Mouse (Mus musculus) spleen, adult 2 months (tissue): ENCODE data around the gene Sh3gl2. TPM values are rescaled to one million over a fixed set of nuclear protein-coding genes. Genes with fewer than 3 reads are reported as not detected.

Experiments
- DNase-seq, 2 experiments: peaks; one replicate each; pipeline versions ENCODE4 v3.0.0 to v3.0.0-alpha.2; 2012 to 2021; ENCODE audit warnings: low spot score in 2 of 2, low read depth in 1 of 2
- H3K27ac ChIP-seq: fragments of 200-500 bp; 2 replicates; pipeline ENCODE4 v1.5.1; 2012; ENCODE audit warnings: low read length, inconsistent platforms; ENCODE audit not compliant: insufficient read depth
- H3K27me3 ChIP-seq: fragments of 200-500 bp; 2 replicates; pipeline ENCODE4 v1.6.1; 2012; ENCODE audit warnings: mild to moderate bottlenecking, moderate library complexity, low read length, inconsistent platforms; ENCODE audit not compliant: control insufficient read depth, insufficient read depth
- H3K36me3 ChIP-seq: fragments of 200-500 bp; 2 replicates; pipeline ENCODE4 v1.6.1; 2012; ENCODE audit warnings: mild to moderate bottlenecking, low read length, inconsistent platforms; ENCODE audit not compliant: control insufficient read depth, insufficient read depth
- H3K4me1 ChIP-seq: fragments of 200-500 bp; 2 replicates; pipeline ENCODE4 v1.6.1; 2011; ENCODE audit warnings: inconsistent platforms; ENCODE audit not compliant: control insufficient read depth, insufficient read depth, insufficient read length
- H3K4me3 ChIP-seq: fragments of 200-500 bp; 2 replicates; pipeline ENCODE4 v1.5.1; 2011; ENCODE audit warnings: mild to moderate bottlenecking, inconsistent platforms; ENCODE audit not compliant: insufficient read depth, insufficient read length; ENCODE audit errors: extremely low read depth
- CTCF ChIP-seq: fragments of 200-500 bp; IDR thresholded peaks from 2 replicates; pipeline ENCODE4 v1.5.1; 2011; ENCODE audit warnings: mild to moderate bottlenecking, inconsistent platforms; ENCODE audit not compliant: insufficient read depth, insufficient read length, insufficient replicate concordance; ENCODE audit errors: extremely low read depth
- POLR2A ChIP-seq: fragments of 200-500 bp; IDR thresholded peaks from 2 replicates; pipeline ENCODE4 v1.6.1; 2011; ENCODE audit warnings: low read depth, low read length, inconsistent platforms
- WGBS: fragments of 180-500 bp; shearing (Covaris S2); methylation state at CpG from one replicate; pipeline ENCODE4 v1.1.7; 2018; 5-methylcytosine and 5-hydroxymethylcytosine counted together
- polyA plus RNA-seq: library from polyadenylated mRNA; depleted of rRNA; stranded (reverse); fragments of >200 nt; gene quantifications from 2 replicates; pipeline ENCODE4 v1.2.3, GENCODE M21; 2012

Gene Sh3gl2
- polyA plus RNA-seq, 1 experiment, result 0.12 TPM

- H3K27me3 ChIP-seq, result no peaks in the 10 kb centered on the region
- TF ChIP-seq POLR2A (no peak), CTCF (no peak)
- no peak overlapping the region for H3K27ac ChIP-seq
- DNase-seq, result no peak
- no peaks in the 10 kb centered on the region for H3K36me3 ChIP-seq
- H3K4me3 ChIP-seq, result no peak overlapping the region
- no peaks in the 10 kb centered on the region for H3K4me1 ChIP-seq
- 82% methylated on average over 3 of the region's 3 CpGs for WGBS
These were observed 414.3 kb downstream of the Sh3gl2 start for GRCm38 (mm10) chr4:85619261-85619660.

GRCm38 (mm10) chr4:85629381-85629780 is 424.5 kb downstream of the Sh3gl2 start:
- H3K4me3 ChIP-seq, result no peak overlapping the region
- no peak for DNase-seq
- TF ChIP-seq POLR2A, result no peak
- TF ChIP-seq CTCF, result no peak
- H3K27ac ChIP-seq, result no peak overlapping the region
- no peaks in the 10 kb centered on the region for H3K27me3 ChIP-seq
- no peaks in the 10 kb centered on the region for H3K4me1 ChIP-seq
- no peaks in the 10 kb centered on the region for H3K36me3 ChIP-seq
- 89% methylated on average over 7 of the region's 7 CpGs for WGBS

- no peaks in the 10 kb centered on the region for H3K4me1 ChIP-seq
- WGBS, result 87% methylated on average over 5 of the region's 5 CpGs
- TF ChIP-seq POLR2A (no peak), CTCF (no peak)
- no peaks in the 10 kb centered on the region for H3K27me3 ChIP-seq
- DNase-seq, result no peak
- no peaks in the 10 kb centered on the region for H3K36me3 ChIP-seq
- no peak overlapping the region for H3K27ac ChIP-seq
- no peak overlapping the region for H3K4me3 ChIP-seq
These were observed 464.3 kb downstream of the Sh3gl2 start for GRCm38 (mm10) chr4:85669271-85669670.

- DNase-seq, result no peak
- H3K4me1 ChIP-seq, result no peaks in the 10 kb centered on the region
- WGBS, result 5% methylated on average over 1 of the region's 1 CpGs
- no peak overlapping the region for H3K27ac ChIP-seq
- no peaks in the 10 kb centered on the region for H3K36me3 ChIP-seq
- TF ChIP-seq CTCF (no peak), POLR2A (no peak)
- no peaks in the 10 kb centered on the region for H3K27me3 ChIP-seq
- H3K4me3 ChIP-seq, result no peak overlapping the region
These were observed 464.8 kb downstream of the Sh3gl2 start for GRCm38 (mm10) chr4:85669735-85670134.

GRCm38 (mm10) chr4:85672290-85672689 is 467.4 kb downstream of the Sh3gl2 start:
- WGBS, result 56% methylated on average over 4 of the region's 4 CpGs

GRCm38 (mm10) chr4:85677621-85678020 is 472.7 kb downstream of the Sh3gl2 start:
- 36% methylated on average over 1 of the region's 1 CpGs for WGBS
- no peak for DNase-seq
- no peak overlapping the region for H3K27ac ChIP-seq
- no peak overlapping the region for H3K4me3 ChIP-seq
- H3K27me3 ChIP-seq, result no peaks in the 10 kb centered on the region
- TF ChIP-seq POLR2A (no peak), CTCF (no peak)
- no peaks in the 10 kb centered on the region for H3K4me1 ChIP-seq
- H3K36me3 ChIP-seq, result no peaks in the 10 kb centered on the region

More at GRCm38 (mm10) chr4:85672290-85672689, 467.4 kb downstream of the Sh3gl2 start:
- Histone ChIP-seq H3K4me1 (no peaks in the 10 kb centered on the region), H3K27me3 (no peaks in the 10 kb centered on the region), H3K4me3 (no peak overlapping the region), H3K36me3 (no peaks in the 10 kb centered on the region), H3K27ac (no peak overlapping the region)
- no peak for DNase-seq
- no peak for TF ChIP-seq CTCF
- TF ChIP-seq POLR2A, result no peak

GRCm38 (mm10) chr4:85686160-85686559 is 481.2 kb downstream of the Sh3gl2 start:
- Histone ChIP-seq H3K36me3 (no peaks in the 10 kb centered on the region), H3K4me1 (no peaks in the 10 kb centered on the region), H3K27ac (no peak overlapping the region), H3K27me3 (no peaks in the 10 kb centered on the region), H3K4me3 (no peak overlapping the region)
- DNase-seq, result no peak
- 88% methylated on average over 4 of the region's 4 CpGs for WGBS
- TF ChIP-seq POLR2A (no peak), CTCF (no peak)
